In genomic region chr17:31060588-31061345, GRCm38 (mm10) we compare ENCODE assay signal across 8 mouse cellular contexts. TPM values are rescaled to one million over a fixed set of nuclear protein-coding genes. Genes with fewer than 3 reads are reported as not detected.
DNase-seq lines count a peak whose midpoint lies in the region; ATAC-seq lines count a peak whose summit lies in the region.

No protein-coding gene starts in this region.

- peak; percentile 48 for ATAC-seq in CD4-positive, CD25-positive, alpha-beta regulatory T cell, adult 4 months
- ATAC-seq in heart, embryonic 16.5 days (replicated peaks; ENCODE audit: extremely low read depth, insufficient read depth, low FRiP score): peak; percentile 47; the same call in 1 of the 2 replicates
- no peak for ATAC-seq in limb, embryonic 15.5 days (ENCODE audit: insufficient number of reproducible peaks, low FRiP score, low TSS enrichment, low read depth)
- no peak for ATAC-seq in midbrain, embryonic 15.5 days (replicated peaks)

- peak overlapping the region; percentile 97 for H3K4me2 ChIP-seq in heart, embryonic 16.5 days (ENCODE audit: low read depth, low read length)
- H3K4me2 ChIP-seq in limb, embryonic 15.5 days: no peak overlapping the region
- no peak overlapping the region; the same call in 1 of the 2 replicates for H3K4me2 ChIP-seq in midbrain, embryonic 15.5 days

- no peaks in the 10 kb centered on the region for H3K9me3 ChIP-seq in heart, embryonic 16.5 days (replicated peaks; ENCODE audit: control insufficient read depth, low read length)
- H3K9me3 ChIP-seq in limb, embryonic 15.5 days: no peaks in the 10 kb centered on the region
- no peaks in the 10 kb centered on the region for H3K9me3 ChIP-seq in midbrain, embryonic 15.5 days

- DNase-seq in adrenal gland, postnatal 36 days: peak; percentile 37 to 56
- DNase-seq in adrenal gland, postnatal 25 days: no peak
- DNase-seq in layer of hippocampus, adult 18-20 months (ENCODE audit: low spot score in 2 of 2): no peak
- DNase-seq in urinary bladder, adult 18-20 months (ENCODE audit: low spot score in 2 of 2): no peak

- no peaks in the 10 kb centered on the region for H3K27me3 ChIP-seq in heart, embryonic 16.5 days (ENCODE audit: control insufficient read depth, insufficient read depth, low read length)
- peaks cover 35% of the 10 kb centered on the region for H3K27me3 ChIP-seq in limb, embryonic 15.5 days
- H3K27me3 ChIP-seq in midbrain, embryonic 15.5 days (replicated peaks): no peaks in the 10 kb centered on the region

- H3K9ac ChIP-seq in heart, embryonic 16.5 days (ENCODE audit: low read length): no peak overlapping the region
- H3K9ac ChIP-seq in limb, embryonic 15.5 days: no peak overlapping the region
- peak overlapping the region; percentile 13; the same call in 1 of the 2 replicates for H3K9ac ChIP-seq in midbrain, embryonic 15.5 days

- 52% methylated on average over 13 of the region's 13 CpGs for WGBS in heart, embryonic 16.5 days
- 58% methylated on average over 13 of the region's 13 CpGs for WGBS in limb, embryonic 15.5 days
- 56% methylated on average over 13 of the region's 13 CpGs for WGBS in midbrain, embryonic 15.5 days

- H3K36me3 ChIP-seq in heart, embryonic 16.5 days (ENCODE audit: control insufficient read depth, insufficient read depth): no peaks in the 10 kb centered on the region; the same call in 1 of the 2 replicates
- no peaks in the 10 kb centered on the region for H3K36me3 ChIP-seq in limb, embryonic 15.5 days
- no peaks in the 10 kb centered on the region; the same call in 1 of the 2 replicates for H3K36me3 ChIP-seq in midbrain, embryonic 15.5 days (replicated peaks)

- H3K4me3 ChIP-seq in heart, embryonic 16.5 days (ENCODE audit: low read length): no peak overlapping the region
- no peak overlapping the region for H3K4me3 ChIP-seq in limb, embryonic 15.5 days
- no peak overlapping the region for H3K4me3 ChIP-seq in midbrain, embryonic 15.5 days

- peak overlapping the region; percentile 81 for H3K27ac ChIP-seq in heart, embryonic 16.5 days (ENCODE audit: low read length)
- peak overlapping the region; percentile 30; the same call in 1 of the 2 replicates for H3K27ac ChIP-seq in limb, embryonic 15.5 days
- H3K27ac ChIP-seq in midbrain, embryonic 15.5 days: 0 out of 2 replicates have a peak overlapping the region, but pooled peaks have one; percentile 17

- peaks cover 31% of the 10 kb centered on the region for H3K4me1 ChIP-seq in heart, embryonic 16.5 days (ENCODE audit: control insufficient read depth, insufficient read depth, low read length)
- H3K4me1 ChIP-seq in limb, embryonic 15.5 days: peaks cover 24% of the 10 kb centered on the region
- H3K4me1 ChIP-seq in midbrain, embryonic 15.5 days: peaks cover 34% of the 10 kb centered on the region

RNA-seq across cellular contexts. Expression of gene Abcg1, which starts 3.3 kb away (rescaled TPM):
- total RNA-seq in adrenal gland, postnatal 36 days (2021): 10 to 100 TPM; 10.0 to 12.7 TPM
- 5.6 and 15.8 TPM in 2 replicates for total RNA-seq in adrenal gland, postnatal 25 days (2021)
- 100 to 1,000 TPM; 169 to 178 TPM for polyA plus RNA-seq in CD4-positive, CD25-positive, alpha-beta regulatory T cell, adult 4 months (2017; shearing (Covaris generic))
- polyA plus RNA-seq in heart, embryonic 16.5 days (2015; fragmentation: Nextera tagmentation; extraction: Ambion mirVana): 12.7 and 15.6 TPM in 2 replicates
- 8.6 and 9.2 TPM in 2 replicates for polyA plus RNA-seq in limb, embryonic 15.5 days (2015; fragmentation: Nextera tagmentation; extraction: Ambion mirVana)
- polyA plus RNA-seq in midbrain, embryonic 15.5 days (2015; fragmentation: Nextera tagmentation; extraction: Ambion mirVana): 22.6 and 23.8 TPM in 2 replicates
- 10 to 100 TPM; 84.0 to 84.6 TPM for total RNA-seq in layer of hippocampus, adult 18-20 months (2021)

Comparison
In these comparisons a context has a peak if more than half of its experiments do, and no peak if none do; other contexts are left out.
1. DNase-seq: peak in adrenal gland, postnatal 36 days (2 of 2); none in adrenal gland, postnatal 25 days (single experiment), layer of hippocampus, adult 18-20 months (0 of 2) and urinary bladder, adult 18-20 months (0 of 2).
2. ATAC-seq: peak in CD4-positive, CD25-positive, alpha-beta regulatory T cell, adult 4 months (single experiment) and heart, embryonic 16.5 days (single experiment); none in limb, embryonic 15.5 days (single experiment) and midbrain, embryonic 15.5 days (single experiment).
3. H3K27ac ChIP-seq: peak in every context shown above with its lines; median percentile 81 in heart, embryonic 16.5 days; 30 in limb, embryonic 15.5 days; 17 in midbrain, embryonic 15.5 days.